Mouse (Mus musculus): ENCODE results near the gene Gm4305. TPM values are rescaled to one million over a fixed set of nuclear protein-coding genes. Genes with fewer than 3 reads are reported as not detected.
"Not testable (repeated sequence)": the region's sequence is repeated elsewhere in the genome, so short reads cannot be mapped to it uniquely, and the experiment has no call there.

Gene Gm4305
- total RNA-seq (2021) = not detected
- long read RNA-seq, experiment 1 = 0 reads
- long read RNA-seq, experiment 2 = 0 reads

DNA sequence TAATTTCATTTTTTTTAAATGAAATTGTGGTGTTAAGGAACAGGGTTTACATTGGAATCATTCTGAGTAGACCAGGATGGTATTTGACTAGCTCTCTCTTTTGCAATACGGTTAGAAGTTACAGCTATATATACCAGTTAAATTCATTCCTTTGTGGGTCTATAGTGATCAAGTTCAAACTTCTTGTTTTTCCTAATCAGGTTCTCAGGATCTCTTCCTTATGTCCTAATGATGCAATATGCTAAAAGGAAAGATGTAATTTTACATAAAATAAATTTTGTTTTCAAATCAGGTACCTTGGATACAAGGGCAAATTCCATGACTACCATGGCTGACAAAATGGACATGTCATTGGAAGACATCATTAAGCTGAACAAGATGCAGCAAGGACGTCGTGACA is at the start of gene Gm4305:
TSS of gene Gm4305 (plus strand) at position 301 of the 400 bp plus-strand sequence.
- DNase-seq; intact Hi-C loops (cut with DNase I): not testable (repeated sequence)

DNA sequence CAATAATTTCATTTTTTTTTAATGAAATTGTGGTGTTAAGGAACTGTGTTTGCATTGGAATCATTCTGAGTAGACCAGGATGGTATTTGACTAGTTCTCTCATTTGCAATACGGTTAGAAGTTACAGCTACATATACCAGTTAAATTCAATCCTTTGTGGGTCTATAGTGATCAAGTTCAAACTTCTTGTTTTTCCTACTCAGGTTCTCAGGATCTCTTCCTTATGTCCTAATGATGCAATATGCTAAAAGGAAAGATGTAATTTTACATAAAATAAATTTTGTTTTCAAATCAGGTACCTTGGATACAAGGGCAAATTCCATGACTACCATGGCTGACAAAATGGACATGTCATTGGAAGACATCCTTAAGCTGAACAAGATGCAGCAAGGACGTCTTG is 15.5 kb upstream of the Gm4305 start, which contains the start of gene Gm4301:
TSS of gene Gm4301 (plus strand) at position 301 of the 400 bp plus-strand sequence.
- DNase-seq; intact Hi-C loops (cut with DNase I): not testable (repeated sequence)

DNA sequence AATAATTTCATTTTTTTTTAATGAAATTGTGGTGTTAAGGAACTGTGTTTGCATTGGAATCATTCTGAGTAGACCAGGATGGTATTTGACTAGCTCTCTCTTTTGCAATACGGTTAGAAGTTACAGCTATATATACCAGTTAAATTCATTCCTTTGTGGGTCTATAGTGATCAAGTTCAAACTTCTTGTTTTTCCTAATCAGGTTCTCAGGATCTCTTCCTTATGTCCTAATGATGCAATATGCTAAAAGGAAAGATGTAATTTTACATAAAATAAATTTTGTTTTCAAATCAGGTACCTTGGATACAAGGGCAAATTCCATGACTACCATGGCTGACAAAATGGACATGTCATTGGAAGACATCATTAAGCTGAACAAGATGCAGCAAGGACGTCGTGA is 10.4 kb upstream of the Gm4305 start, which contains the start of gene Gm4302:
TSS of gene Gm4302 (plus strand) at position 301 of the 400 bp plus-strand sequence.
- DNase-seq; intact Hi-C loops (cut with DNase I): not testable (repeated sequence)

DNA sequence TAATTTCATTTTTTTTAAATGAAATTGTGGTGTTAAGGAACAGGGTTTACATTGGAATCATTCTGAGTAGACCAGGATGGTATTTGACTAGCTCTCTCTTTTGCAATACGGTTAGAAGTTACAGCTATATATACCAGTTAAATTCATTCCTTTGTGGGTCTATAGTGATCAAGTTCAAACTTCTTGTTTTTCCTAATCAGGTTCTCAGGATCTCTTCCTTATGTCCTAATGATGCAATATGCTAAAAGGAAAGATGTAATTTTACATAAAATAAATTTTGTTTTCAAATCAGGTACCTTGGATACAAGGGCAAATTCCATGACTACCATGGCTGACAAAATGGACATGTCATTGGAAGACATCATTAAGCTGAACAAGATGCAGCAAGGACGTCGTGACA is 5.2 kb upstream of the Gm4305 start, which contains the start of gene Gm4303:
TSS of gene Gm4303 (plus strand) at position 301 of the 400 bp plus-strand sequence.
- DNase-seq; intact Hi-C loops (cut with DNase I): not testable (repeated sequence)

DNA sequence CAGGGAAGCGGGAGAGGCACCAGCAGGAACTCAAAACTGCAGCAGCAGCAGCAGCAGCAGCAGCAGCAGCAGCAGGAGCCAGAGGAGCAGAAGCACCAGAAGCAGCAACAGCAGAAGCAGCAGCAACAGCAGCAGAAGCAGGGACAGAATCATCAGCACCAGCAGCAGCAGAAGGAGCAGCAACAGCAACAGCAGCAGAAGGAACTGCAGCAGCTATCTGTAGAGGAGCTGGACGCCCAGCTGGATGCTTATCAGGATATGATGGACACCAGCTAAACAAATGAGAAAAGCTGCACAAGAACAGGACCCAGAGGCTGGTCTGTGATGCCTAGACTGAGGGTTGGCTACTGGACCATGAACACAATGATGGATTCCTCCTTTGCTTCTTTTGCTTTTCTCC is 5.9 kb downstream of the Gm4305 start:
- DNase-seq = peak; percentile 4 to 22

DNA sequence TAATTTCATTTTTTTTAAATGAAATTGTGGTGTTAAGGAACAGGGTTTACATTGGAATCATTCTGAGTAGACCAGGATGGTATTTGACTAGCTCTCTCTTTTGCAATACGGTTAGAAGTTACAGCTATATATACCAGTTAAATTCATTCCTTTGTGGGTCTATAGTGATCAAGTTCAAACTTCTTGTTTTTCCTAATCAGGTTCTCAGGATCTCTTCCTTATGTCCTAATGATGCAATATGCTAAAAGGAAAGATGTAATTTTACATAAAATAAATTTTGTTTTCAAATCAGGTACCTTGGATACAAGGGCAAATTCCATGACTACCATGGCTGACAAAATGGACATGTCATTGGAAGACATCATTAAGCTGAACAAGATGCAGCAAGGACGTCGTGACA is 10.1 kb downstream of the Gm4305 start, which contains the start of gene Gm4307:
TSS of gene Gm4307 (plus strand) at position 301 of the 400 bp plus-strand sequence.
- intact Hi-C loops (cut with DNase I); DNase-seq: not testable (repeated sequence)

More for the DNA sequence above, 5.9 kb downstream of the Gm4305 start:
- intact Hi-C loops (cut with DNase I) = not testable (repeated sequence)

DNA sequence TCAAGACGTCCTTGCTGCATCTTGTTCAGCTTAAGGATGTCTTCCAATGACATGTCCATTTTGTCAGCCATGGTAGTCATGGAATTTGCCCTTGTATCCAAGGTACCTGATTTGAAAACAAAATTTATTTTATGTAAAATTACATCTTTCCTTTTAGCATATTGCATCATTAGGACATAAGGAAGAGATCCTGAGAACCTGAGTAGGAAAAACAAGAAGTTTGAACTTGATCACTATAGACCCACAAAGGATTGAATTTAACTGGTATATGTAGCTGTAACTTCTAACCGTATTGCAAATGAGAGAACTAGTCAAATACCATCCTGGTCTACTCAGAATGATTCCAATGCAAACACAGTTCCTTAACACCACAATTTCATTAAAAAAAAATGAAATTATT is 31.6 kb downstream of the Gm4305 start, which contains the start of gene Gm4312:
TSS of gene Gm4312 (minus strand) at position 101 of the 400 bp plus-strand sequence.
- intact Hi-C loops (cut with DNase I); DNase-seq: not testable (repeated sequence)

Other genes with a start within 250 kb of the Gm4305 start
- not detected for gene Gm4301, start 15.4 kb upstream of the Gm4305 start, total RNA-seq (2021)
- not detected for gene Gm4302, start 10.3 kb upstream of the Gm4305 start, total RNA-seq (2021)
- not detected for gene Gm4303, start 5.1 kb upstream of the Gm4305 start, total RNA-seq (2021)
- gene Gm4307, start 10.2 kb downstream of the Gm4305 start, total RNA-seq (2021) = not detected
- not detected for gene Gm4312, start 31.5 kb downstream of the Gm4305 start, total RNA-seq (2021)
- gene Tmtc3, start 136.3 kb downstream of the Gm4305 start, total RNA-seq (2021) = 1 to 10 TPM; 7.3 to 9.4 TPM
- 1 to 10 TPM; 2.2 to 2.6 TPM for gene Cep290, start 136.5 kb downstream of the Gm4305 start, total RNA-seq (2021)
- 1 to 10 TPM; 6.7 to 8.2 TPM for gene 4930430F08Rik, start 239.3 kb downstream of the Gm4305 start, total RNA-seq (2021)
- not detected for gene 1700017N19Rik, start 239.4 kb downstream of the Gm4305 start, total RNA-seq (2021)